Mouse (Mus musculus): Measurements from ENCODE around the gene Gm49391. TPM values are rescaled to one million over a fixed set of nuclear protein-coding genes. Genes with fewer than 3 reads are reported as not detected.

Gene Gm49391
- total and polyA plus RNA-seq, 2 experiments from 2014 or later = 1.2 to 6.8 TPM

GRCm38 (mm10) chr13:60895406-60896160 is 40.8 kb downstream of the Gm49391 start:
- TF ChIP-seq CTCF (IDR thresholded peaks at IDR 0.05; ENCODE audit: low read depth) = no peak
- Histone ChIP-seq H3K4me1 (ENCODE audit: insufficient read depth) (no peaks in the 10 kb centered on the region), H3K4me2 (ENCODE audit: low read depth) (no peak overlapping the region), H3K27me3 (ENCODE audit: insufficient read depth, low read length) (no peaks in the 10 kb centered on the region), H3K9ac (no peak overlapping the region), H3K9me3 (ENCODE audit: low read length) (0 out of 2 replicates have a peak, but pooled peaks cover 3% of the 10 kb centered on the region), H3K36me3 (ENCODE audit: insufficient read depth) (no peaks in the 10 kb centered on the region), H3K27ac (ENCODE audit: low read depth, low read length) (no peak overlapping the region), H3K4me3 (ENCODE audit: low read depth, low read length) (no peak overlapping the region)
- DNase-seq (no peak), ATAC-seq (no peak)

DNA sequence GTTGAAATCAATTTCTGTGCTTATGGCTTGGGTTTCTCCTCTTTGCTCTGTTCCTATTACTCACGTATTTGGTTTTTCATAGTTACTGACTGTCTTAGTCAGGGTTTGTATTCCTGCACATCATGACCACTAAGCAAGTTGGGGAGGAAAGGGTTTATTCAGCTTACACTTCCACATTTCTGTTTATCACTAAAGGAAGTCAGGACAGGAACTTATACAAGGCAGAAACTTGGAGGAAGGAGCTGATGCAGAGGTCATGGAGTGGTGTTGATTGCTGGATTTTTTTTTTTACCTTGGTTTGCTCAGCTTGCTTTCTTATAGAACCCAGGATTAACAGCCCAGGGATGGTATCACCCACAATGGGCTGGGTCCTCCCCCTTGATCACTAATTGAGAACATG is 44.1 kb downstream of the Gm49391 start:
- no peak overlapping the region for H3K9ac ChIP-seq
- ATAC-seq (no peak), DNase-seq (no peak)
- H3K27ac ChIP-seq (ENCODE audit: low read depth, low read length) = no peak overlapping the region
- no peaks in the 10 kb centered on the region for H3K27me3 ChIP-seq (ENCODE audit: insufficient read depth, low read length)
- TF ChIP-seq CTCF (IDR thresholded peaks at IDR 0.05; ENCODE audit: low read depth) = no peak
- H3K9me3 ChIP-seq (ENCODE audit: low read length) = 0 out of 2 replicates have a peak, but pooled peaks cover 5% of the 10 kb centered on the region
- 96% methylated on average over 1 of the region's 1 CpGs for WGBS
- H3K4me1 ChIP-seq (ENCODE audit: insufficient read depth) = no peaks in the 10 kb centered on the region
- H3K36me3 ChIP-seq (ENCODE audit: insufficient read depth) = no peaks in the 10 kb centered on the region
- no peak overlapping the region for H3K4me3 ChIP-seq (ENCODE audit: low read depth, low read length)
- H3K4me2 ChIP-seq (ENCODE audit: low read depth) = no peak overlapping the region

GRCm38 (mm10) chr13:60864281-60864680 is 72.1 kb downstream of the Gm49391 start, which contains the start of gene 4930486L24Rik:
4930486L24Rik (minus strand) TSS chr13:60864475.
- no peak for DNase-seq
- Histone ChIP-seq H3K4me3 (ENCODE audit: low read depth, low read length) (no peak within 1 kb of the TSS), H3K27ac (ENCODE audit: low read depth, low read length) (no peak within 1 kb of the TSS), H3K4me1 (ENCODE audit: insufficient read depth) (no peaks in the 10 kb centered on the region), H3K27me3 (ENCODE audit: insufficient read depth, low read length) (no peaks in the 10 kb centered on the region), H3K36me3 (ENCODE audit: insufficient read depth) (no peaks in the 10 kb centered on the region), H3K9ac (no peak within 1 kb of the TSS), H3K9me3 (ENCODE audit: low read length) (no peaks in the 10 kb centered on the region), H3K4me2 (ENCODE audit: low read depth) (no peak within 1 kb of the TSS)
- TF ChIP-seq CTCF (IDR thresholded peaks at IDR 0.05; ENCODE audit: low read depth) = no peak
- WGBS = 67% methylated on average over 1 of the region's 1 CpGs
- no peak for ATAC-seq

GRCm38 (mm10) chr13:60848241-60849120 is 87.9 kb downstream of the Gm49391 start:
- DNase-seq (no peak), ATAC-seq (no peak)
- 87% methylated on average over 4 of the region's 4 CpGs for WGBS

More at GRCm38 (mm10) chr13:60848241-60849120, 87.9 kb downstream of the Gm49391 start:
- no peak overlapping the region for H3K4me3 ChIP-seq (ENCODE audit: low read depth, low read length)
- no peaks in the 10 kb centered on the region for H3K36me3 ChIP-seq (ENCODE audit: insufficient read depth)
- H3K4me2 ChIP-seq (ENCODE audit: low read depth) = no peak overlapping the region
- no peaks in the 10 kb centered on the region for H3K4me1 ChIP-seq (ENCODE audit: insufficient read depth)
- no peaks in the 10 kb centered on the region for H3K27me3 ChIP-seq (ENCODE audit: insufficient read depth, low read length)
- no peak overlapping the region for H3K9ac ChIP-seq
- TF ChIP-seq CTCF (IDR thresholded peaks at IDR 0.05; ENCODE audit: low read depth) = no peak
- H3K9me3 ChIP-seq (ENCODE audit: low read length) = no peaks in the 10 kb centered on the region
- H3K27ac ChIP-seq (ENCODE audit: low read depth, low read length) = no peak overlapping the region

Other genes with a start within 250 kb of the Gm49391 start
- not detected in 2 replicates for gene BC051665, start 150.2 kb downstream of the Gm49391 start, total RNA-seq (2014; rRNA removed)
- not detected in 2 replicates for gene BC051665, start 150.2 kb downstream of the Gm49391 start, polyA plus RNA-seq (2015; fragmentation: Nextera tagmentation; extraction: Ambion mirVana)
- gene Ctsll3, start 133.7 kb downstream of the Gm49391 start, total RNA-seq (2014; rRNA removed) = not detected in 2 replicates
- gene Ctsll3, start 133.7 kb downstream of the Gm49391 start, polyA plus RNA-seq (2015; fragmentation: Nextera tagmentation; extraction: Ambion mirVana) = not detected in 2 replicates
- 0.15 TPM in 1 of 2 replicates, not detected in the other for gene 4930486L24Rik, start 72.1 kb downstream of the Gm49391 start, total RNA-seq (2014; rRNA removed)
- gene 4930486L24Rik, start 72.1 kb downstream of the Gm49391 start, polyA plus RNA-seq (2015; fragmentation: Nextera tagmentation; extraction: Ambion mirVana) = not detected in 2 replicates
- gene Gm49392, start 39.7 kb downstream of the Gm49391 start, total RNA-seq (2014; rRNA removed) = not detected in 2 replicates
- not detected in 2 replicates for gene Gm49392, start 39.7 kb downstream of the Gm49391 start, polyA plus RNA-seq (2015; fragmentation: Nextera tagmentation; extraction: Ambion mirVana)
- 2.2 and 3.4 TPM in 2 replicates for gene Ctla2b, start 39.1 kb downstream of the Gm49391 start, total RNA-seq (2014; rRNA removed)
- 0.87 and 2.7 TPM in 2 replicates for gene Ctla2b, start 39.1 kb downstream of the Gm49391 start, polyA plus RNA-seq (2015; fragmentation: Nextera tagmentation; extraction: Ambion mirVana)
- gene Tpbpb, start 31.7 kb downstream of the Gm49391 start, total RNA-seq (2014; rRNA removed) = not detected in 2 replicates
- not detected in 2 replicates for gene Tpbpb, start 31.7 kb downstream of the Gm49391 start, polyA plus RNA-seq (2015; fragmentation: Nextera tagmentation; extraction: Ambion mirVana)
- not detected in 2 replicates for gene Gm49393, start 981 bp downstream of the Gm49391 start, total RNA-seq (2014; rRNA removed)
- not detected in 2 replicates for gene Gm49393, start 981 bp downstream of the Gm49391 start, polyA plus RNA-seq (2015; fragmentation: Nextera tagmentation; extraction: Ambion mirVana)
- gene Ctla2a, start 54 bp upstream of the Gm49391 start, total RNA-seq (2014; rRNA removed) = 11.7 and 14.0 TPM in 2 replicates
- gene Ctla2a, start 54 bp upstream of the Gm49391 start, polyA plus RNA-seq (2015; fragmentation: Nextera tagmentation; extraction: Ambion mirVana) = 32.7 and 36.4 TPM in 2 replicates
- not detected in 2 replicates for gene Tpbpa, start 5.4 kb upstream of the Gm49391 start, total RNA-seq (2014; rRNA removed)
- not detected in 2 replicates for gene Tpbpa, start 5.4 kb upstream of the Gm49391 start, polyA plus RNA-seq (2015; fragmentation: Nextera tagmentation; extraction: Ambion mirVana)
- not detected in 2 replicates for gene Ctsj, start 69.4 kb upstream of the Gm49391 start, total RNA-seq (2014; rRNA removed)
- gene Ctsj, start 69.4 kb upstream of the Gm49391 start, polyA plus RNA-seq (2015; fragmentation: Nextera tagmentation; extraction: Ambion mirVana) = not detected in 2 replicates
- not detected in 2 replicates for gene Ctsq, start 104.1 kb upstream of the Gm49391 start, total RNA-seq (2014; rRNA removed)
- not detected in 2 replicates for gene Ctsq, start 104.1 kb upstream of the Gm49391 start, polyA plus RNA-seq (2015; fragmentation: Nextera tagmentation; extraction: Ambion mirVana)
- gene Ctsr, start 227.7 kb upstream of the Gm49391 start, total RNA-seq (2014; rRNA removed) = not detected in 2 replicates
- not detected in 2 replicates for gene Ctsr, start 227.7 kb upstream of the Gm49391 start, polyA plus RNA-seq (2015; fragmentation: Nextera tagmentation; extraction: Ambion mirVana)